Mouse (Mus musculus): ENCODE data around the gene Klhl33.

DNA sequence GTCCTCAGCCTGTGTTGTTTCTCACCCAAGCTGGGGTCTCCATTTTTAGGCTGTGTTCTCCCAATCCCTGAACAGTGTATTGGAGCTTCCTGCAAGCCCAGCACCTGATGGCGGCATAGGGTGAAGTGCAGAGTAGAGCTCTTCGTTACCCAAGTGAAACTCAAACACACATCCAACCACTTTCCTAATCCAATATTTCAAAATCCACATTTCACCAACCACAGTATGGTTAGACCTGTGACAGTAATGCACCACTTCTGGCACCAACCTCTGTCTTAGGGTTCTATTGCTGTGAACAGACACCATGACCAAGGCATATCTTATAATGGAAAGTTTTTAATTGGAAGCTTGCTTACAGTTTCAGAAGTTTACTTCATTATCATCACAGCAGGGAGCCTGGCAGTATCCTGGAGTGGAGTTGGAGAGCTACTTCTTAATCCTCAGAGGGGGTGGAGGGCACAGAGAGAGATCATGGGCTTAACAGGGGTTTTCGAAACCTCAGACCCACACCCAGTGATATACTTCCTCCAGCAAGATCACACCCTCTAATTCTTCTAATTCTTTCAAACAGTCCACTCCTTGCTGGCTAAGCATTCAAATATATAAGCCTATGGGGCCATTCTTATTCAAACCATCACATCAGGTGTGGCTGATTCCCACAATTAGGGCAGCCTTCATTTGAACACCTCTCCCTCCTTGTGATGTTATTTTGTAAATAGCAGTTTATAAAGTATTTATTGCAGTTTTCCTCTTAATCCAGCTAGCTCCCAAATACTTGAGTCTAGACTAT lies 41.0 kb upstream of the Klhl33 start:
- TF ChIP-seq POLR2A (IDR thresholded peaks at IDR 0.05; ENCODE audit: insufficient read depth, low read depth, low read length), result no peak
- TF ChIP-seq EP300 (IDR thresholded peaks at IDR 0.05; ENCODE audit: insufficient read depth, low read depth, low read length), result no peak

Measured in heart, adult 2 months (tissue).